Mouse (Mus musculus): ENCODE results near the gene Slc22a23. TPM values are rescaled to one million over a fixed set of nuclear protein-coding genes. Genes with fewer than 3 reads are reported as not detected.

Slc22a23 gene
- total RNA-seq, 2 experiments from 2014 or later: 7.4 to 10.8 TPM

DNA sequence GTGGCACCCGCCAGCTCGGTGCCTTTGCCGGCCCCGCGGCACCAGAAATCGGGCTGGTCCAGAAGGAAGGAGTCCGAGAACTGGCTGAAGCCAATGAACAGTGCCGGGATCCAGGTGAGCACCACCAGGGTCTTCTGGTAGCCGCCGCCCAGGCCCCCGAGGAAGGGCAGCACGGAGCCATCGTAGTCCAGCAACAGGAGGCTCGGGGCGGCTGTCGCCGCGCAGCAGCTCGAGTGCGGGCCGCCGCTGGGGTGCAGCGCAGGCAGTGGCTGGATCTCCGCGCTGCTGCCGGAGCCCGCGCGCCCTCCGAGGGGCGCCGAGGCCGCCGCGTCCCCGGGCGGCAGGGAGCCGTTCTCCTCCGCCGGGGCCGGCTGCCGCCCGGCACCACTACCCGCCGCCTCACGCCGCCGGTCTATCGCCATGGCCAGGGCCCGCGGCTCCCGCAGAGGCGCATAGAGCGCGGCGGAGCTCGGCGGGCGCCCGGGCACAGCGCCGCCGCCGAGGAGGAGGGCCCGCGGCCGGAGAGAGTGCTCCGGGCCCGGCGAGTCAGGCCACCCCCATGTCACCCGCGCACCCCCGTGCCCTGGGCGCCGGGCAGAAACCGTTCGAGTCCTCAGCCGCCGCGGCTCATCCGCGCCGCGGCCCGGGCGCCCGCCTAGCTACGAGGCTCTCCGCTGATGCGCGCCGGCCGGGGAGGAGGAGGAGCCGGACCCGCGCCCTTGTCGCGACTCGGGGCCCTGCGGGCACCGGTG is 430 bp downstream of the Slc22a23 start:
- intact Hi-C loops (cut with DNase I): loop anchor here (2.0 to 5.0 kb wide), 2 partner anchors 158 to 293 kb away; no protein-coding TSS in a partner anchor
- DNase-seq: peak; percentile 57 to 60

DNA sequence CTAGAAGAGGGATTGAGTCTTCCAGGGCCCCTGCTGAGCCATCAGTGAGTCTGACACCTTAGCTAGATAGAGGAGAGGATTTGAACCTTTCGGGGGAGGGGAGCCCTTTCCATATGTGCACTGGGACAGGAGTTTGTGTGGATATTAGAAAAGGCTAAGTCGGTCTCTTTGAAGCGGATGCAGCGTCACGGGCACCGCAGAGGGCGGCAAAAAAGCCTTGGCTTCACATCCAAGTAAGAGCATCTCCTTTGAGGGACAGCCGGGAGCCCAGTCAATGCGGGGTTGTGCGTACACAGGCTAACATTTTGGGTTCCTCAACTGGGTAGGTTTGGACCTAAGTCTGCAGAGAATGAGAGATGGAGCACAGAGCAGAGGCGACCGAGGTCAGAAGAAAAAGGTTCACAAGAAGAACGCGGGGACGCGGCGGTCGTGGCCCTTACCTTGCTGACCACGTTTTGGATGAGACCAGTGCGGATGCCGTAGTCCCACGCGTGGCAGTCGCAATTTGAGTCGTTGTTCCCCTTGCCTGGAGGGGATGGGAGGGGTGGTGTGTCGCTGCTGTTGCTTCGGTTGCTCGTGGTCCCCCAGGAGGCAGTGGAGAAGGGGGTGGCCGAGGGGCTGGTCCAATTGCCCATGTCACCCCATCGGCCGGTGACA is 1.1 kb downstream of the Slc22a23 start:
- peak in 1 of 2 experiments; percentile 5 for DNase-seq
- intact Hi-C loops (cut with DNase I): loop anchor here (2.0 to 5.0 kb wide), 2 partner anchors 157 to 293 kb away; no protein-coding TSS in a partner anchor

DNA sequence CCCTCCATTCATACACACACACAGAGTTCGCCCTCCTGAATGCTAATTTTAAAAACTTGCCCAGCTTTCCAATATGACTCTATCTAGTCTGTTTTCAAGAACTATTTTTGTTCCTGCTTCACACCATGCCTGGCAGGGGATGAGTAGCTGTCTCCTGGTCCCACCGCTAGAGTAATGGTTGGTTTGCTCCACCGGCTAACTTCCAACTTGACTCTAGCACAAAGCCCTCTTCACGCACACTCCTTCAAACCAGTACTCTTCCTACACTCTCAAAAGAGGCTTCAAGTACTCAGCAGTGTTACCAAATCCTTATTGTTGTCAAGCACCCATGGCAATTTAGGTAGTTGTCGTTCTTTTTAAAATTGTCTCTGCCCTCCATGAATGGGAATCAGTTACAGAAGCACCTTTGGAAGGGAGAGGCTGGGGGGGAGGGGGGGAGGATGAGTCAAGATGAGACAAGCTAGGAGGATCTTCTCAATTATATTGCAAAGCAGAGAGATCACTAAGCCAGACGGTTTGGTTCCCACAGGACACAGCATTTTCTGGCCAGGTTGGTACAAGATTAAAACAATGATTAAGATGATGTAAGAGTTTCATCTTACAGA is 2.6 kb downstream of the Slc22a23 start:
- intact Hi-C loops (cut with DNase I): loop anchor here (5.0 kb wide), 1 partner anchor 295 kb away; no protein-coding TSS in a partner anchor
- no peak for DNase-seq

DNA sequence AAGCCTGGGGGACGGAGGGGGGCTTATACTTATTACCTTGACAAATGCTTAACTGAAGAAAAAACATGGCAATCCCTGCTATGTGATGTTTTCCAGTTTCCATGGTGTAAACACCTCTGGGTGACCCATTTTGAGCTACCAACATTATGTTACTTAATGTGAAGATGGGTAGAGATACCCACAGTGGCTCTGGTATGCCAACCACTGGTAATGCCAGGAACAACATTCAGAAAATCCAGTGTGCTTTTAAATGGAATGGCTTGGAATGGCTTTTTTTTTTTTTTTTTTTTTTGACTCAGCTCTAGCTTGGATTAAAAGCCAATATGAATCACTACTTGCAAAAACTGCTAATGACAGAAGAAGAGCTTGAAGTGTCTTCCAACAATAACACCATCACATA is 8.1 kb downstream of the Slc22a23 start:
- intact Hi-C loops (cut with DNase I): no loop called here
- no peak for DNase-seq

DNA sequence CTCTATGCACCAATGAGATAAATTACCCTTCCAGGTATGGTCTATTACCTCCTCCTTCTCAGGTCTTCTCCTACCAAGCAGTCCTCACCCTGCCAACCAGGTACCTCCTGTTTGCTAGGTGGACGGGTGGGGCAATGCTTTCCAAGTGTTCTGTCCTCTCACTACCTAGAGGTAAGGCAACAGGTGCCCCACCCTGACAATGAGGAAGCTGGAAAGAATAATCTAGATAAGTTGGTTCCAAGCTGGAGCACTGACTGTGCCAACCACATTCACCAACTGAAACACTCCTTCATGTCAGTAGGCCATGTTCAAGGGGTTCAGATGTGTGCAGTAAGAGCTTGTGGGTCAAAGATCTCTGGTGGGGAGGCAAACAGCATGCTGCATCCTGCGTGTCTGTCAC is 10.1 kb downstream of the Slc22a23 start:
- intact Hi-C loops (cut with DNase I): no loop called here
- DNase-seq: no peak

DNA sequence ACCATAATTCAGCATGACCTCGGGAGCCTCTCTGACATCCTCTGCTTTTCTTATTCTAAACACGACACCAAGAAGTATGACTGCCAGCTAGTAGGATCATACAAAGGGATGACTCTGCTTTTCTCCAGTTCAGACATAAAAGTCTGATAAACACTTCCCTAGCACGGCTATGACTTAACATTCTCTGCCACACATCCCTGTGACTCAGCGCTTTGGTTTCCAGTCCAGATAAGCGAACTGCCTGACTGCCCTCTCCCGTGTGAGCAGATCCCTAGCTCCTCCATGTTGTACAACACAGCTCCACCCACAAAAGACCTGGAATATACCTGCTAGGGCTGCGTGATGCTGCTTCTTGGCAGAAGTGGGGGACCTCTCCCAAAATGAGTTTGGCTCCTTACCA is 12.2 kb downstream of the Slc22a23 start:
- intact Hi-C loops (cut with DNase I): no loop called here
- DNase-seq: peak; percentile 4 to 22

DNA sequence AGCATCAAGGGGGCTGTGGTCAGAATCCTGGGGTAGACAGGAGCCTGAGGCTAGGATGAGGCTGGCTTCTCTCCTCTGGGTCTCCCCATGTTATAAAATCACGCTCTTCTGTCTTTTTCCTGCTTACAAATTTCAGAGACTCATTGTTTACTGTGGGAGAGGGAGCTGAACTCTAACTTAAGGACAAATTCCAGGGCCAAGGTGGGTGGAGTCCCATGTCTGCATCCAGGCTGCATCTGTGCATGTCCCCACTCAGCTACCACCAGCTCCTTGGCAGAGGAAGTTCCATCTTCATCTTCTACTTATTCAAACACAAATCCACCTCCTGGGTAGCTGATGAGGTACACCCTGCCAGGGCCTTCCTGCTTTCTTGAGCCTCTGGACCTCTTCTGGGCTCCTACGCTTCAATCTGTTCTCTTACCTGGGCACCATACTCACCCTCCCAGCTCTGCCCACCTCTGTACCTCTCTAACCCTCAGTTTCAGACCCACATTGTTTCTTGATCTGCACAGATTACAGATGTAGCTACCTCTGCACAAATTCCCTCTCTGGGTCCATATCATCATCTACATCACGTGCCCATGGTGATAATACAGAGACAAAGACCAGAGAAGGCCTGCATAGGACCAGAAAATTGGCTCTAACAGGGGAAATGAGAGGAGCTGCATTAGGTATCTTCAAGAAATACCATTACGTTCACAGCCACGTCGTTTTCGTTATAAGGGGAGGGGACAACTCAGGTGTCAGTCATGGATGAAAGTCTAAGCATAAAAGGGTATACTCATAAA is 13.4 kb downstream of the Slc22a23 start:
- DNase-seq: no peak
- intact Hi-C loops (cut with DNase I): no loop called here

DNA sequence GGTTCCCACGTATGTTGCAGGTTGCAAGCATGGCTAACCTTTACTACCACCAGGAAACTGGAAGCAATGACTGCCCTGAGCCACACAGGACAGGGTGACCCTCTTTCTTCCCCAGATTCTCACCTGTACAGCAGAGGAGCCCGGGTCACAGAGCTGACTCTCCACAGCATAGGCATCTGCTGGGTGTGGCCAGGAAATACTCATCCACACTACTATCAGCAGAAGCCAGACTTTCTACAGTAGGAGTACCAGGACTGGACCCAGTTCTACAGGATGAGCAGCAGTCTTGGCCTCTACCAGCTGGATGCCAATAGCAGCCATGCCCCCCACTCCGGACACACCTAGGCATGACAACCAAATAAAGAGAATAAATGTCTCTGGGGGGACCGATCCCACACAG is 15.4 kb downstream of the Slc22a23 start:
- intact Hi-C loops (cut with DNase I): no loop called here
- no peak for DNase-seq

DNA sequence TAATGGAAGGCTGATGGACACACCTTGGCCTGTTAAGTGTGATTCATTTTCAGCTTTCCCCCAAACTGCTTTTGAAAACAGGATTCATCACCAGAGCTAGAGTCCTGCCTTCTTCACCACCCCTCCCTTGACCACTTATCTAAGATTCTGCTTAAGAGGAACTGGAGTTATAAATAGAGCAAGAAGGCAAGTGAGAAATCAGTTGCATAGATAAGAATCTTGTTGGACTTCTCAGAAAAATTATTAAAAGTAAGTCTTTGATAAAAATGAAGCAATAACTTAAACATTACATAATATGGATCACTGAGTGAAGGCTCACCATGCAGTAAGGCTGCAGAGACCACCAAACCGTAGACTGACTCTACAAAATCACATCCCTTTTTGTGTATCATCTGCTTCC is 18.0 kb downstream of the Slc22a23 start:
- intact Hi-C loops (cut with DNase I): no loop called here

DNA sequence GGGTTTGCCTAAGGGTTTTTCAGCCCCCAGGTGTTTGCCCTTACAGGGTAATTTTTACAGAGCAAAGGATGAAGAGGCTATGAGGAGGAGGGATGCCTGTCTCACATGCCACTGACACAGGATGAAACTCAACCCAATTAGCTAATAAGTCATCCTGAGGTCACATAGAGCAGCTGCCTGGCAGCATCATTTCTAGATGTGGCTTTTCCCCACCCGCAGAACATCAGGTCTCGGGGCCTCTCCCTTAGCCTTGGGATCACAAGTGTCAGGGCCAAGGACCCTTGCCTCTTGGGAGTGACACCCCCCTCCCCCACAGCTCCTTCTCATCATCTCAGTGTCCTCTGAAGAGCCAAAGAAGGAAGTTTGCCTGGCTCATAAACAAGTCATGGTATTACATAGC is 21.6 kb downstream of the Slc22a23 start:
- intact Hi-C loops (cut with DNase I): no loop called here
- no peak for DNase-seq

More for the DNA sequence above, 18.0 kb downstream of the Slc22a23 start:
- DNase-seq: no peak

DNA sequence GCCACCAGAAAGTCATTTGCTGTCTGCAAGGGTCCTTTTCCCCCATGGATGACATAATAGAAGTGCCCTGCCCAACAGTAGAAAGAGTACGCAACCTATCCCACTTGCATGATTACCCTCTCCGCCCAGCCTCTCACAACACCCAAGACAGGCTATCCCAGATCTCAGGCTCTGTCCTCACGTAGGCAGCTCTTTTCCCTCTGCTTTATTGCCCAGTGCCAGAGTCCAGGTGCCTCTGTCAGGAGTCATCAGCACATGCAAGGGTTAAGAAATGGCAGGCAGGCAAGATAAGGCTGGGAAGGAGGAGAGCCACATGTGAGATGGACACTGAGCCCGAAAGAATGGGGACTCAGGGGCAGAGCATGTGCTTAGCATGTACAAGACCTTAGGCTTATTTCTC is 24.5 kb downstream of the Slc22a23 start:
- intact Hi-C loops (cut with DNase I): no loop called here

DNA sequence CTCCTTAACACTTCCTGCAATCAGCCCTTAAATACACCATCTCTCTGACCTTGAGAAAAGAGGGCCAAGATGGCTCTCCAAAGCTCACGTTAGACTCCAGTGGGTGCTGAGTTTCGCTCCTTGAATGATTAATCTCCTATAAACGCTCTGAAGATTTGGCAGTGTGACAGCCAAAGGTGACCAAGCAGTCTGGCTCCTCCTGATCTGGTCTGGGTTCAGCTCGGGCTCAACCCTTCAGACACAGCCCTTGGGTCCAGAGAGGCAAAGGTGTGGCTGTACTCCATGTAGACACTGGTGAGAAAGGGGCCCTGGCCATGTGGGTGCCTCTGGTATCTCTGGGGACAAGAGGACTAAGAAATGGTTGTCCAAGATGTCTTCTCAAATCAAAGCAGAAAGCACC is 27.9 kb downstream of the Slc22a23 start:
- intact Hi-C loops (cut with DNase I): no loop called here
- DNase-seq: no peak

More for the DNA sequence above, 24.5 kb downstream of the Slc22a23 start:
- no peak for DNase-seq

DNA sequence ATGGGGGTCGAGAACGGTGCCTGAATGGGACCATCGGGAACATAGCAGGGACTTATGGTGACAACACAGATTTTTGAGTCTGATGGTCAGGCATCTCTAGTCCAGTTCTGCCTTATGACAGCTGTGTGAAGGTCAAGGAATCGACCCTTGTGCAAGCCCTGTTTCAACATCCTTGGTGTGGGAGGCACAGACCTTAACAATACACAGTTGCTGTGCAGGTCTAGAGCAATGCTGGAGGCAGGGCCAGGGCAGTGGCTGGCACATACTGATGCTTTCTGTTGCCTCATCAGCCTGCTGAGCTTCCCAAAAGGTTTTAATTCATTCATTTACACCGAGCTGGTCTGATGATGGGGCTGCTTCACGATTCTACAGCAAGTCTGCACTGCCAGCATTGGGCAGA is 28.5 kb downstream of the Slc22a23 start:
- intact Hi-C loops (cut with DNase I): no loop called here
- DNase-seq: no peak

DNA sequence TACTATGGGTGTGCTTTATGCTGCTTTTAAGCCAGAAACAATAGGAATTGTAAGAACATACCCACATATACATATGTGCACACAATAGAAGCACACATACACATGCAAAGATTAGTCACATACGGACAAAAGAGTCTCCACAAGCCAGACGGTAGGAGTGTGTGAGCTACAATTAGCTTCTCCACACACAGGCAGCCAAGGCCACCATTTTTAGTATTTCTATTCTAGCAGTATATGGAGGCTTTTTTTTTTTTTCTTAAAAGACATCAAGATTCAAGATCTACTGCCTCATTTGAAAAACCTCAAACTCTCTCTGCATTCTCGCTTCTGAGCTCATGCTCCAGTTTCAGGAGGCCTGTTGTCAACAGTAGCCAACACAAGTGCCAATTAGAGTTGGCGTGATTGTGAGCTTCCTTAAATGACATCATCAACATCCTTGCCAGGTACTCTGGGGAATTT is 31.9 kb downstream of the Slc22a23 start:
- DNase-seq: peak in 1 of 2 experiments; percentile 19
- intact Hi-C loops (cut with DNase I): no loop called here

DNA sequence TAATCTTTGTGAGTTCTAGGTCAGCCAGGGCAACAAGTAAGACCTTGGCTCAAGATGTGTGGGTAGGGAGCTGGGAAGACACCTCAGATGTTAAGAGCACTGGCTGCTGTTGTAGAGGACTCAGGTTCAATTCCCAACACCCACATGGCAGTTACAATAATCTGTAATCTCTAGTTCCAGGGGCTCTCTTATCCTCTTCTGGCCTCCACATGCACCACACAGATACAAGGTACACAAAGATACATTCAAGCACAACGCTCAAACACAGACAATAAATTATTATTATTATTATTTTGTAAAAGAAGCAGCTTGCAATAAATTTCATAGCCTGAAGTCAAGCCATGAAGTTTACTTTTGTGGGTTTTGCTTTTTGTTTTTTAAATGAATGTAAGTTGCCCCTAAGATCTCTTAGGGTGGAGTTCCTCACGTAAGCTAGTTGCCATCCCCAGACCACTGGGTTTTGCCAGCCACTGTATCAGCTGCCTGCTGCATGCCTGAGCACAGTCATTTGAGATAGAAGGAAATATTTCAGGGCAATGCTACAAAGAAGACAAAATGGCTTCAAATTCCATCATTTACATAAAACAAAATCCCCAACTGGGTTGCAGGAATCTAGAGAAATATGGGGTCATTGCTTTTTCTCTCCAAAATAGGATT is 32.5 kb downstream of the Slc22a23 start:
- DNase-seq: no peak
- intact Hi-C loops (cut with DNase I): no loop called here

DNA sequence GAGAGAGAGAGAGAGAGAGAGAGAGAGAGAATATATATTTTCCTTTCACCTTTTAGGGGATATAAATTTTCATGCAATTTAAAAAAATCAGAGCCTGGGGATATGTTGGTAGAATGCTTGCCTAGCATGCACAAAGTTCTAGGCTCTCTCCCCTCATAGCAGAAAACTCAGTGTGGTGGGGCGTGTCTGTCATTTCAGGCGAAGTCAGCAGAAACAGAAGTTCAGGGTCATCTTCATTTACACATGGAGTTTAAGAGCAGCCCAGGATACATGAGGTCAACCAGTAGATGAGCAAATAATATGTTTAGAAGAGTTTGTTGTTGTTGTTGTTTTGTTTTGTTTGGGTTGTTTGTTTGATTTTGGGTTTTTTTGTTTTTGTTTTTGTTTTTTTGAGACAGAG is 33.4 kb downstream of the Slc22a23 start:
- intact Hi-C loops (cut with DNase I): no loop called here
- DNase-seq: no peak

DNA sequence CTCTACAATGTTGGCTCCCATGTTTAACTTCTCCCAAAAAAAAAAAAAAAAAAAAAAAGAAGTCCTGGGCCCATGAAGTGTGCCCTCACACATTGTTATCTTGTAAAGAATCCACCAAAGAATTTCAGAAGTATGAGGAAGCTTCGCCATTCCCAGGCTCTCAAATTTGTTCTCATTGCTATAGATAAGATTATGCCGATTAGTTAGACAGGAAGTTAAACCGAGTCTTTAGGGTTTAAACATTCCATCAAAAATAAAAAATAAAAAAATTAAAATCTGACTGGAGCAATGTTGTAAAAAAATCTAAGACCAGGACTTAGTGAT is 36.4 kb downstream of the Slc22a23 start:
- intact Hi-C loops (cut with DNase I): no loop called here
- DNase-seq: no peak

DNA sequence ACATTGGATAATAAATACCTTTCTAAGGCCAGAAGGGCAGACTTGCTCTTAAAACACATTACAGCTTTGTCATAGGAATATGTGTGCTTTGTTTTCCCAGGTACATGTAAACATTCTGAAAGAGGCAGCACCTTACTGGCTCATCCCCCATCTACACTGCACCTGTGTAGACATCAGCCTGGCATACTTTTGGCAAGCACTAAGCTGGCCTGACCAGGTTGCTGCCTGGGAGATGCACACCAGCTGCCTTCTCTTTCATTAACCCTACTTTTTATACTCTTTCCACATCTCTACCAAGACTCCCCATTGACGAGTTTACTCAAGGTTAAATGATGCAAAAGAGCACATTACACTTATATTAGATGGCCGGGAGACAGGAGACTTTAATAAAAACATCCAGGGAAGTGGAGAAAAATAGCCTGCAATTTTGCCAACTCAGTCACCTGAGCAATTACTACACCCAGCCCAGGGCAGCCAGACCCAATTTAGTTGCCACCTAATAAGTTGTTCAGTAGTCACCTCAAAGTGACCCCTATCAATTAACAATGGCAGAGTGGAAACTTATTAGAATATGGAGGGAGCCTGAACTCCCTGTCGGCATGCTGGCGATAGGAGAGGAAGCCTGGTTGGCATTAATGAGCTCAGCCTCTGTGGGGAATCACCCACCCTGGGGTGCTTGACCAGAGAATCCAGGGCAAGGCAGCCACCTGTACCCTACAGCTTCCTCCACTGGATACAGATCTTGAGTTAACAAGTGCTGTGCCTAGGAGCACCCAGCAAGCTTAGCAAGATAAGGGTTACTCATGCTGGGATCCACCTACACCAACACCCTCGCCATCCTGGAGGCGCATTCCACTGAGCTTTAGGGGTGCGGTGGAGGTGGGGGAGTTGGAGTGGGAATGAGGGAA is 37.0 kb downstream of the Slc22a23 start:
- intact Hi-C loops (cut with DNase I): no loop called here
- DNase-seq: no peak

DNA sequence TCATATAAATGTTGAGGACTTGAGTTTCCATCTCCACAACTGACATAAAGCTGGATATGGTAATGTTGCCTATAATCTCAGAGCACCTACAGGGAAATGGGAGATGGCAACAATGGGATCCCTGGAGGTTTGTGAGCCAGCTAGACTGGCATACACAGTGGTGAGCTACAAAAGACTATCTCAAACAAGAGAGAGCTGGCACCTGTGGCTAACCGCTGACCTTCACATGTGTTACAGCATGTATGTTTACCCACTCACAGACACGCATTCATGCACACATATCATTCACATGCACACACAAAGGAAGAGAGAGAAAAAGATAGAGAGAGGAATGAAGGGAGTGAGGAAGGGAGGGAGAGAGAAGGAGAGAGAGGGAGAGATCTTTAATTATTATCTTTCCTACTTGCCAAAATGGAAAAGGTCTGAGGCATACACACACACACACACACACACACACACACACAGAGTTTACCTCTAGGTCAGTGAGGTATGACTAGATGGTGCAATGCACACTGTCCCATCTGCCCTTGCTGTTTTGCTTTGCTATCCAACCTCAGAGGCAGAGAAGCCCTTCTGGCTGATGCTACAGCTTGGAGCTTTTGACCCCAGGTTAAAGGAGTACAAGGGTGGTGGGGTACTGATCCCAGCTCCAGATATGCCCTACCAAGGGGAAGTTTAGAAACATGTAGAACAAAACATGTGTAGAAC is 38.9 kb downstream of the Slc22a23 start:
- no peak for DNase-seq
- intact Hi-C loops (cut with DNase I): no loop called here

All from heart, postnatal 14 days (tissue).